Mouse (Mus musculus) right cerebral cortex, postnatal 25 days (tissue): Measurements from ENCODE around the gene Gm7257.

Source experiments
- DNase-seq: peaks from one replicate; pipeline ENCODE4 v3.0.0; 2022

Gm7257 gene

DNA sequence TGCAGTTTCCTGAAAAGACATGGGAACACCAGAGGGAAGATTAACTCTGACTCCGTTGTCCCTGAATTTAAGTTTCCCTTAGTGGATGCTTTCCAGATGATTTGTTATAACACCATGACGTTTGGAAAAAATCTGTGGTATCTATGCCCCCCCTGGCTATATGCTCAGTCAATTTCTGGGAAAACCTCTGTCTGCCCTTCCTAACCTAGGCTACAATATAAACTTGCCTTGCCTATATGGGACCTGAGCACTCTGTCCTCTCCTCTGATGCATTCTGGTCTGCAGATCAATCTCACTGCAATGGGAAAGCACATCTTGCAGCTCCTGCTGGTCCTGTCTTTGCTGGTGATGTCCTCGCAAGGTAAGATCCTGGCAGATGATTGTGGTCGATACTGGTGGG, at the start of gene Gm7257:
Gene Gm7257 (plus strand): TSS at position 301 of the 400 bp plus-strand sequence.
- DNase-seq: no peak

DNA sequence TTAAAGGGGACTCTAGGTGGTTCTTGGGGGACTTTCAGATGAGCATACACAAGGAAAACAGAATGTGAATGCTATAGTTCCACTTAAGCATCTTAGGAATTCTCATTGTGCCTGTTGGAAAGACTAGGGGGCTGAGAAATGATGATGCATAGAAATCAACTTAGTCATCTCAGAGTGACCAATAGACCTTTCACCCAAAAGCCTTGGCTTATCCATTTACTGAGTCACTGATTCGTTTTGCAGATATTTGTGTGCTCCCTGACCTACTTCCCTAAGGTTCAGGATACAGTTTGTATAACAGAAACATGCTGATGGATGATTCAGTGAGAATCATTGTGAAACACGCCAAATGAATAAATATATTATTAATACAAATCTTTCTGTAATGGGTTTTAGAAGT, 28.7 kb upstream of the Gm7257 start:
- no peak for DNase-seq

DNA sequence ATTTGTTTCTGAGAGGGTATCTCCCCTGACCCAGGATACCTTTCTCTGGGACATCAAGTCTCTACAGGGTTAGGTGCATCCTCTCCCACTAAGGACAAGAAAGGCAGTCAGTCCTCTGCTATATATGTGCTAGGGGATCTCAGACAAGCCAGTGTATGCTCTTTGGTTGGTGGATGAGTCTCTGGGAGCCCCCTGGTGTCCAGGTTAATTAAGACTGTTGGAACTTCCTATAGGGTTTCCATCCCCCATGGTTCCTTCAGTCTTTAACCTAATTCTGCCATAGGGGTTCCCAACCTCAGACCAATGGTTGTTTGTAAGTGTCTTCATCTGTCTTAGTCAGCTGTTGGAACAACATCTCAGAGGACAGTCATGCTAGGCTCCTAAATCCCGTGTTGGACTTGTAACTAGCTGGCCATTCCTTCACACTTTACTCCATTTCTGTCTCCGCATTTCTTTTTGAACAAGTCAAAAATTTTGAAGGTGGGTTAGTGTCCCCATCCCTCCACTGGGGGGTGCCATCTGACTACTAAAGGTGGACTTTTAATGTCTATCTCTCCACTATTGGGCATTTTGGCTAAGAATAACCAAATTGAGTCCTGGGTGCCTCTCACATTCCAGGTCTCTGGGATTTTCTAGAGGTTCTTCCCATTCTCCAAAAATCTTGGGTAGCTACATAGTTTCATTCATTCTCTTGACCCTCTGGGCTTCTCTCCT, 3.5 kb downstream of the Gm7257 start:
- no peak for DNase-seq

DNA sequence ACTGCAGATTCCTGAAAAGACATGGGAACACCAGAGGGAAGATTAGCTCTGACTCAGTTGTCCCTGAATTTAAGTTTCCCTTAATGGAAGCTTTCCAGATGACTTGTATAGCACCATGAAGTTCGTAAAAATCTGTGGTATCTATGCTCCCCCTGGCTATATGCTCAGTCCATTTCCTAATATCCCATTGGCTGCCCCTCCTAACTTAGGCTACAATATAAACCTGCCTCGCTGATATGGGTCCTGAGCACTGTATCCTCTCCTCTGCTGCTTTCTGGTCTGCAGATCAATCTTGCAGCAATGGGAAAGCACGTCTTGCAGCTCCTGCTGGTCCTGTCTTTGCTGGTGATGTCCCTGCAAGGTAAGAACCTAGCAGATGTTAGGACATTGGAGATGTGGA, 43.7 kb downstream of the Gm7257 start, which contains the start of gene Gm9513:
Gene Gm9513 (plus strand): TSS at position 301 of the 400 bp plus-strand sequence.
- DNase-seq: no peak
